Mouse (Mus musculus): ENCODE data around the gene Nfasc. TPM values are rescaled to one million over a fixed set of nuclear protein-coding genes. Genes with fewer than 3 reads are reported as not detected.

The Nfasc gene
- polyA plus RNA-seq, 1 experiment from 2014 or later = 0.12 TPM

DNA sequence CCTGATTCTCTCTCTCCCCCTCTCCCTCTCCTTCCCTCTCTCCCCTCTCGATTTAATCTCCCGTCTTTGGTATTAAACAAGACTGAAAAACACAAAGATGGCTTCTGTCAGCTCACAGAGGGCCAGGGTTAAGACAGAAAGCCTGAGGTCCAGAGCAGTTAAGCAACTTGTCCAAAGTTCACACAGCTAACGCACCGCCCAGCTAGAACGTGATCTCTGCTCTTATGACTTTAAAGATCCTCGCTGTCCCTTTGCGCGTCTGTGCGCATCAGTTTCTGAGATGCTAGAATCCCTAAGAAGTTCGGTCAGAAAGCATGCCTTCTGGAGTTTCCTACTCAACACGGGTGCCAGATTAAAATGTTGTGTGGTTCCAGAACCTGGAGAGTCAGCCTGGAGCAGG, 221.9 kb downstream of the Nfasc start:
- Histone ChIP-seq H3K27ac (no peak overlapping the region), H3K4me1 (replicated peaks) (no peaks in the 10 kb centered on the region; the same call in 1 of the 2 replicates), H3K36me3 (no peaks in the 10 kb centered on the region), H3K9ac (no peak overlapping the region), H3K9me3 (replicated peaks) (no peaks in the 10 kb centered on the region), H3K4me2 (no peak overlapping the region), H3K27me3 (no peaks in the 10 kb centered on the region), H3K4me3 (replicated peaks) (no peak overlapping the region)
- ATAC-seq (ENCODE audit: low read depth) = no peak
- 76% methylated on average over 11 of the region's 11 CpGs for WGBS (ENCODE audit: insufficient replicate concordance)
- no peak for DNase-seq

DNA sequence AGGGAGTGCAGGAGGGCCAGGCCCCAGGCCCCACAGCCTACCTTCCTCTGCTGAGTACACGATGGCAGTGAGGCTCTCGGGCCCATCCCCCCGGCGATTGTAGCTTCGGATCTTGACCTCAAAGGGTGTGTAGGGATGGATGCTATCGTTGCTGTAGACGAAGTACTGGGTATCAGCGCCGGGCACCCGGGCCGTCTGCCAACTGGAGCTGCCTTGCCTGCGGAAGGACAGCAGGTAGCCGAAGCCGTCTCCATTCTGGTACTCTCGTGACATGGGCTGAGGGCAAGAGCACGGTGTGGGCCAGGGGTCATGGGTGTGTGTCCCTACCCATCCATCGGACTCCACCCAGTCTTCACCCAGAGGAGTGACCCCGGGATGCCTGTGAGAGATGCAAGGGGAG, 223.0 kb downstream of the Nfasc start:
- ATAC-seq (ENCODE audit: low read depth) = no peak
- H3K27ac ChIP-seq = no peak overlapping the region
- no peak overlapping the region for H3K4me2 ChIP-seq
- H3K9me3 ChIP-seq (replicated peaks) = no peaks in the 10 kb centered on the region
- WGBS (ENCODE audit: insufficient replicate concordance) = 72% methylated on average over 18 of the region's 18 CpGs
- H3K36me3 ChIP-seq = no peaks in the 10 kb centered on the region
- no peak for DNase-seq
- no peaks in the 10 kb centered on the region for H3K27me3 ChIP-seq
- H3K4me1 ChIP-seq (replicated peaks) = no peaks in the 10 kb centered on the region; the same call in 1 of the 2 replicates
- H3K9ac ChIP-seq = no peak overlapping the region
- H3K4me3 ChIP-seq (replicated peaks) = no peak overlapping the region

DNA sequence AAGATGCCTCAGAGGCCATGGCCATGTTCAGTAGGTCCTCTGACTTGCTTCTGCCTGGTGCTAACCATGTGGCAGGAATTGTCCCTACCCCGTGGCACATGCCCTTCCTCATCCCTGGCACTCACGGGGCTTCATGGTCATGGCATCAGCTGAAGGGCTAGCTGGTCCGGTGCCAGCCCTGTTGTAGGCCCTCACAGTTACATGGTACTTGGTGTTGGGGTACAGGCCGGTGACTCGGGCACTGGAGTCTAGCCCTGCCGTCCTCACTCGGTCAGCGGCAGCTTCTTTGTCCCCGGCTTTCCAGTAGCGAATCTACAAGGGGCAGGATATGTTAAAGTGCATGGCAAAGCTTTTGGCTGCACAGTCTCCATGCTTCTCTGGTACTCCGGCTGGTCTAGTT, 224.8 kb downstream of the Nfasc start:
- Histone ChIP-seq H3K4me3 (replicated peaks) (no peak overlapping the region), H3K4me2 (no peak overlapping the region), H3K9ac (no peak overlapping the region), H3K27ac (no peak overlapping the region), H3K9me3 (replicated peaks) (no peaks in the 10 kb centered on the region), H3K27me3 (no peaks in the 10 kb centered on the region), H3K4me1 (replicated peaks) (no peaks in the 10 kb centered on the region; the same call in 1 of the 2 replicates), H3K36me3 (no peaks in the 10 kb centered on the region)
- ATAC-seq (ENCODE audit: low read depth) (no peak), DNase-seq (no peak)
- 82% methylated on average over 11 of the region's 11 CpGs for WGBS (ENCODE audit: insufficient replicate concordance)

DNA sequence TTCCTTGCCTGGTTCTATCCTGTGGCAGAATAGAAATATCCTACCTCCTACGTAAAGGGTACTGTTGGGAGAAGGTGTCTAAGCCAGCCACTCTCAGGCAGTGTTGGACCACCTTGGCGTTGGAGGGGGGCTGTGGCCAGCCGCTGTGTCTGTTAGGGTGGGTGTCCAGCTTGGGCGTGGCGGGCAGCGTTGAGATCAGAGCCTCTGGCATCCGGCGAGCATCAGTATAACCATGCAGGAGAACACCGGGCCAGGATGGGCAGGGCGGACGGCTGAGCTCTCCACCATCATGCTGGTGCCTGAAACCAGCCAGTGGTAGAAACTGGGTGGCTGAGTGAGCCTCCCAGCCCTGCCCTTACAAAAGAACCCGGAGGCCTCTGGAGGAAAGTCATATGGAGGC, 226.3 kb downstream of the Nfasc start:
- no peak overlapping the region for H3K4me2 ChIP-seq
- H3K27ac ChIP-seq = no peak overlapping the region
- H3K4me1 ChIP-seq (replicated peaks) = no peaks in the 10 kb centered on the region; the same call in 1 of the 2 replicates
- H3K36me3 ChIP-seq = no peaks in the 10 kb centered on the region
- no peak for DNase-seq
- WGBS (ENCODE audit: insufficient replicate concordance) = 80% methylated on average over 12 of the region's 12 CpGs
- ATAC-seq (ENCODE audit: low read depth) = no peak
- no peak overlapping the region for H3K9ac ChIP-seq
- H3K27me3 ChIP-seq = no peaks in the 10 kb centered on the region
- no peaks in the 10 kb centered on the region for H3K9me3 ChIP-seq (replicated peaks)
- no peak overlapping the region for H3K4me3 ChIP-seq (replicated peaks)

Other genes starting within 250 kb of the Nfasc start
- gene Tmem81, start 235.6 kb downstream of the Nfasc start, polyA plus RNA-seq (2015; fragmentation: Nextera tagmentation; extraction: Ambion mirVana) = 0.65 and 0.92 TPM in 2 replicates
- gene Cntn2, start 198.5 kb downstream of the Nfasc start, polyA plus RNA-seq (2015; fragmentation: Nextera tagmentation; extraction: Ambion mirVana) = 0.09 TPM in 1 of 2 replicates, not detected in the other
- gene Lrrn2, start 138.5 kb upstream of the Nfasc start, polyA plus RNA-seq (2015; fragmentation: Nextera tagmentation; extraction: Ambion mirVana) = 0.09 and 0.10 TPM in 2 replicates